Mouse (Mus musculus) cerebellum, adult 2 months (tissue): Measurements from ENCODE around the gene Oas1f. TPM values are rescaled to one million over a fixed set of nuclear protein-coding genes. Genes with fewer than 3 reads are reported as not detected.
"Not testable (repeated sequence)": the region's sequence is repeated elsewhere in the genome, so short reads cannot be mapped to it uniquely, and the experiment has no call there.

Experiments used
- DNase-seq, 2 experiments: peaks; one replicate each; pipeline ENCODE4 v3.0.0; 2021
- H3K27ac ChIP-seq: fragments of 200-500 bp; 2 replicates; pipeline ENCODE4 v1.5.1; 2012; ENCODE audit warnings: low read length, control low read depth, inconsistent platforms; ENCODE audit not compliant: insufficient read depth
- H3K27me3 ChIP-seq: fragments of 200-500 bp; 2 replicates; pipeline ENCODE4 v1.6.1; 2012; ENCODE audit warnings: inconsistent platforms, mild to moderate bottlenecking, low read length, moderate library complexity; ENCODE audit not compliant: control insufficient read depth, insufficient read depth
- H3K4me1 ChIP-seq: fragments of 200-500 bp; 2 replicates; pipeline ENCODE4 v1.6.1; 2011; ENCODE audit warnings: low read length; ENCODE audit not compliant: control insufficient read depth, insufficient read depth
- H3K4me3 ChIP-seq: fragments of 200-500 bp; replicated peaks from 2 replicates; pipeline ENCODE3; 2011; ENCODE audit warnings: mild to moderate bottlenecking, low read depth, low read length, control low read depth; ENCODE audit not compliant: insufficient read depth
- CTCF ChIP-seq: fragments of 200-500 bp; IDR thresholded peaks from 2 replicates; pipeline ENCODE4 v1.5.1; 2011; ENCODE audit warnings: low read depth, mild to moderate bottlenecking, control low read depth, low read length, moderate library complexity, borderline replicate concordance; ENCODE audit not compliant: insufficient read depth
- POLR2A ChIP-seq: fragments of 200-500 bp; IDR thresholded peaks from 2 replicates; pipeline ENCODE4 v1.6.1; 2011; ENCODE audit warnings: low read length, control low read depth, borderline replicate concordance; ENCODE audit not compliant: insufficient read depth
- WGBS: fragments of 180-500 bp; shearing (Covaris S2); methylation state at CpG from one replicate; pipeline ENCODE4 v1.1.7; 2018; 5-methylcytosine and 5-hydroxymethylcytosine counted together
- polyA plus RNA-seq: library from polyadenylated mRNA; depleted of rRNA; stranded (reverse); fragments of >200 nt; gene quantifications from 2 replicates; pipeline ENCODE4 v1.2.3, GENCODE M21; 2012; rRNA removed

The Oas1f gene
- polyA plus RNA-seq, 1 experiment, result not detected

- Histone ChIP-seq H3K27me3 (no peaks in the 10 kb centered on the region), H3K4me1 (peaks cover 7% of the 10 kb centered on the region), H3K27ac (no peak overlapping the region), H3K4me3 (no peak overlapping the region)
- DNase-seq, result no peak
- TF ChIP-seq POLR2A (no peak), CTCF (no peak)
- 97% methylated on average over 6 of the region's 6 CpGs for WGBS
These were observed 51.1 kb downstream of the Oas1f start for GRCm38 (mm10) chr5:120898307-120898706.

DNA sequence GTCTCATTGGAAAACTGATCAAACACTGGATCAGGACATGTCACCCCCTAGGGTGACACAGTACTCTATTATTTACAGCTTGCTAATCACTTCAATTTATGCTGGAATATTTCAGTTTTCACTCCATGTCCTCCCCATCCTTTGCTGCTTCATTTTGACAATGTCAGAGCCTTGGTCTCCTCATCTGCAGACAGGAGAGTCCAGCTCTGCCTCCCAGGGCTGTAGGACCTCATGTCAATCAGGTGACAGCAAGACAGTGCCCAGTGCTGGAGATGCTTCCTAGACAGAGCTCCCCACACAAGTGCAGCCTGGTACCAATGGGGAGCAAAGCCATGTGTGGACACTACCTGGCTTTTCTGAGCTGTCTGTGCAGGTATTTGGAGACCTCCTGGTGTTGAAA, 51.6 kb downstream of the Oas1f start:
- H3K4me3 ChIP-seq, result no peak overlapping the region
- peaks cover 4% of the 10 kb centered on the region for H3K4me1 ChIP-seq
- H3K27me3 ChIP-seq, result no peaks in the 10 kb centered on the region
- TF ChIP-seq CTCF (no peak), POLR2A (no peak)
- no peak overlapping the region for H3K27ac ChIP-seq
- DNase-seq, result no peak

GRCm38 (mm10) chr5:120900666-120901065, 53.5 kb downstream of the Oas1f start:
- WGBS, result 59% methylated on average over 1 of the region's 1 CpGs

DNA sequence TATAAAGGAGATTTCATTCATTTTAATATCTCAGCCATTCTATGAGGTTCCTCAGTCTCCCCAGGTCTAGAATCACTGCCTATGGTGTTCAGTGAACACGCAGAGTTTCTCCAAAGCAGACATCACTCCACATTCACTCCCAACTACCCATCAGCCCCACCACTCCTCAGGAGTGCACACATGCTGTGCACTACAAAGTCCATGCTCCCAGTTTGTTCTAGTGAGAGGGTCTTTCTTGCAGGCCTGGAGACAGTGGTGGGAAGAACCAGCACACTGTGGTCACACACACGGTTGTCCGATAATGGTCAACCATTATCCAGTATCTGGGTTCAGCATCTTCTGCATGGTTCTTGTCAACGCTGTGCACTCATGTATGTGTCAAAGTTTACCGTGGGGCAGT, 54.9 kb downstream of the Oas1f start:
- Histone ChIP-seq H3K27me3 (no peaks in the 10 kb centered on the region), H3K27ac (no peak overlapping the region), H3K4me1 (peaks cover 4% of the 10 kb centered on the region; the same call in 1 of the 2 replicates), H3K4me3 (no peak overlapping the region)
- no peak for DNase-seq
- WGBS, result 93% methylated on average over 5 of the region's 5 CpGs
- TF ChIP-seq CTCF, result no peak
- no peak for TF ChIP-seq POLR2A

More at GRCm38 (mm10) chr5:120900666-120901065, 53.5 kb downstream of the Oas1f start:
- Histone ChIP-seq H3K4me3 (no peak overlapping the region), H3K4me1 (peaks cover 4% of the 10 kb centered on the region), H3K27ac (no peak overlapping the region), H3K27me3 (no peaks in the 10 kb centered on the region)
- no peak for TF ChIP-seq CTCF
- no peak for TF ChIP-seq POLR2A
- DNase-seq, result no peak

DNA sequence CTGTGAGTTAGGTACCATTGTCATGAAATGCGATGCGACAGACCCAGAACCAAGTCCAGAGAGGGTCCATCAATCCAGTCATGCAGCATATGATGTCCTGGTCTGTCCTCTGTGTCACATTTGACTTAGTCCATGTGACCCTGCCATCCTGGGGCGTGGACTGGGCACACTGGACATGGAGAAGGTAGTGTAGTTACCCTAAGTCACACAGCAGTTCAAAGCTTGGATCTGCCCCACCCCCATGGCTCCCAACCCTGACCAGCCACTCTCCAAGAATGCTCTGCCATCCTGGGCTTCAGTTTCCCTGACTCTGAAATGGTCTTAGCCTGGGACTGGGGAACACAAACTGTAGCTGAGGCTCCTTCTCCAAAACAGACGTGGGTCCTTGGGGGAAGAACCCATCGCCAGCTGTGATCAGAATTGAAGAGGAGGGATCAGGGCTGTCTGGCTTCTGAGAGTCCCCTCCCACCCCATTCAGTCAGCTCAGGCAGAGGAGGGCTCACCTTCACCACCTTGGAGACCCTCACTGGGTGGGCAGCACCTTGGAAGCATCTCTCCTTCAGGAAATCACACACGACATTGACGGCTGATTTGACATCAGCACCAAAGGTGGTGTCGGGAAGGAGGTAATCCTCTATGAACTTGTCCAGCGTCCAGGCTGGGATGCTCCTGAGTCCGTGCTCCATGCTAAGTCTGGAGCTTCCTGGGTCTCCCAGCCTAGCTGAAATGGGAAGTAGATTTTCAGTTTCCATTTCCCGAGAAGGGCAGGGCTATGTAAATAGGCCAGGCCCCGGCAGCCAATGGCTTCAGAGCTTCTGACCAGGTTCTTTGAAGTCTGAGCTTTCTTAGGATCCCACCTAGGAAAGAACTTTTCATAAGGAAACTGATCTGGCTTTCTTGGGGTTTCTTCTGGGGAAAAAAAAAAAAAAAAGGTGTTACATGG, 59.9 kb downstream of the Oas1f start, which contains the start of gene Oas1a:
Gene Oas1a, minus strand, starts transcription at position 731 of the 943 bp plus-strand sequence.
- not testable (repeated sequence) for H3K4me3 ChIP-seq, H3K27ac ChIP-seq, H3K4me1 ChIP-seq, DNase-seq, H3K27me3 ChIP-seq
- WGBS, result 58% methylated on average over 9 of the region's 12 CpGs

Other genes with a start within 250 kb of the Oas1f start
- 43.7 and 47.3 TPM in 2 replicates for gene Rita1, start 234.8 kb upstream of the Oas1f start, polyA plus RNA-seq
- gene Ddx54, start 234.6 kb upstream of the Oas1f start, polyA plus RNA-seq, result 24.1 and 25.4 TPM in 2 replicates
- gene Cfap73, start 213.1 kb upstream of the Oas1f start, polyA plus RNA-seq, result 0.24 and 0.31 TPM in 2 replicates
- gene Rasal1, start 198.6 kb upstream of the Oas1f start, polyA plus RNA-seq, result 24.7 and 30.5 TPM in 2 replicates
- gene Dtx1, start 135.4 kb upstream of the Oas1f start, polyA plus RNA-seq, result 123 and 127 TPM in 2 replicates
- 0.41 and 0.80 TPM in 2 replicates for gene Oas2, start 97.5 kb upstream of the Oas1f start, polyA plus RNA-seq
- gene Oas3, start 69.7 kb upstream of the Oas1f start, polyA plus RNA-seq, result 0.08 TPM in 2 replicates
- not detected in 2 replicates for gene Oas1e, start 51.8 kb upstream of the Oas1f start, polyA plus RNA-seq
- 1.2 and 2.0 TPM in 2 replicates for gene Oas1c, start 34.9 kb upstream of the Oas1f start, polyA plus RNA-seq
- not detected in 2 replicates for gene Oas1h, start 14.1 kb downstream of the Oas1f start, polyA plus RNA-seq
- gene Oas1g, start 40.2 kb downstream of the Oas1f start, polyA plus RNA-seq, result 0.35 and 0.47 TPM in 2 replicates
- 1.6 and 1.9 TPM in 2 replicates for gene Oas1a, start 60.2 kb downstream of the Oas1f start, polyA plus RNA-seq
- not detected in 2 replicates for gene Oas1d, start 67.2 kb downstream of the Oas1f start, polyA plus RNA-seq
- gene Rph3a, start 162.7 kb downstream of the Oas1f start, polyA plus RNA-seq, result 277 and 287 TPM in 2 replicates